Mouse (Mus musculus) lung, adult 2 months (tissue): ENCODE measurements around the gene Nav1.

Experiments
- CTCF ChIP-seq: fragments of 200-500 bp; IDR thresholded peaks from 2 replicates; pipeline ENCODE4 v1.5.1; 2011; ENCODE audit warnings: mild to moderate bottlenecking, low read length, control low read depth; ENCODE audit not compliant: insufficient read depth
- POLR2A ChIP-seq: fragments of 200-500 bp; IDR thresholded peaks from 2 replicates; pipeline ENCODE4 v1.6.1; 2011; ENCODE audit warnings: low read depth, mild to moderate bottlenecking, control low read depth, low read length, borderline replicate concordance; ENCODE audit errors: extremely low read depth

GRCm38 (mm10) chr1:135572139-135572892 is 34.8 kb downstream of the Nav1 start:
- no peak for TF ChIP-seq CTCF
- TF ChIP-seq POLR2A: no peak
